Mouse (Mus musculus) erythroblast, embryonic 14.5 days (primary cell): Measurements from ENCODE around the gene Ddx19b. TPM values are rescaled to one million over a fixed set of nuclear protein-coding genes. Genes with fewer than 3 reads are reported as not detected.
"Not testable (repeated sequence)": the region's sequence is repeated elsewhere in the genome, so short reads cannot be mapped to it uniquely, and the experiment has no call there.

ENCODE experiments used
- H3K27me3 ChIP-seq: 2 replicates; pipeline ENCODE4 v1.6.1; 2012; ENCODE audit warnings: inconsistent platforms; ENCODE audit not compliant: control insufficient read depth
- H3K36me3 ChIP-seq: 2 replicates; pipeline ENCODE4 v1.6.1; 2012; ENCODE audit warnings: mild to moderate bottlenecking, inconsistent platforms; ENCODE audit not compliant: control insufficient read depth
- H3K4me1 ChIP-seq: 2 replicates; pipeline ENCODE4 v1.6.1; 2012; ENCODE audit warnings: inconsistent platforms; ENCODE audit not compliant: control insufficient read depth
- H3K4me3 ChIP-seq: replicated peaks from 2 replicates; pipeline ENCODE3; 2012; ENCODE audit warnings: moderate library complexity, mild to moderate bottlenecking, inconsistent platforms
- H3K9me3 ChIP-seq: 2 replicates; pipeline ENCODE4 v1.6.1; 2012; ENCODE audit warnings: low read length, inconsistent platforms, mixed read lengths; ENCODE audit not compliant: control insufficient read depth
- GATA1 ChIP-seq: IDR thresholded peaks from 2 replicates; pipeline ENCODE4 v1.6.1; 2012; ENCODE audit warnings: low read length, inconsistent platforms, mixed read lengths
- TAL1 ChIP-seq: IDR thresholded peaks from 3 replicates; pipeline ENCODE4 v1.6.1; 2012; ENCODE audit warnings: low read length, inconsistent platforms, mixed read lengths
- polyA plus RNA-seq: library from polyadenylated mRNA; stranded (reverse); fragments of >175 nt; gene quantifications from 2 replicates; pipeline ENCODE4 v1.2.3, GENCODE M21; 2012

Gene Ddx19b
- polyA plus RNA-seq, 1 experiment = 0.20 TPM

DNA sequence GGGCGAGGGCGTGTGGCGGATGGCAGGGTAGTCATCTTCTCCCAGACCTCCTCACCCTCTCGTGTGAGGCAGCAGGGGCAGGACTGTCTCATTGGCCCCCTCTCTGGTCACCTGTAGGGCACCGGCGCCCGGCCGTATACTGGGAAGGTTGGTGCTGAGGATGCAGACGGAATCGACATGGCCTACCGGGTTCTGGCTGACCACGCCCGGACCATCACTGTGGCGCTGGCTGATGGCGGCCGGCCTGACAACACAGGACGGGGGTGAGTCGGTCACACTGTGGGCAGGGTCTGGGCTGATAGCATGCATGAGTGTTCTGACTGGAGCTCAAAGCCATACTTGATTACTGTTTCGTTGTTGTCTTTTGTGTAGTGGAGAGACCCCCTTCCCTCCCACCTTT lies 11.0 kb upstream of the Ddx19b start:
- no peak for TF ChIP-seq GATA1
- TF ChIP-seq TAL1 = no peak
- peaks cover 5% of the 10 kb centered on the region; the same call in 1 of the 2 replicates for H3K4me1 ChIP-seq
- H3K9me3 ChIP-seq = no peaks in the 10 kb centered on the region
- peaks cover 100% of the 10 kb centered on the region for H3K36me3 ChIP-seq
- H3K4me3 ChIP-seq = no peak overlapping the region
- no peaks in the 10 kb centered on the region; the same call in 1 of the 2 replicates for H3K27me3 ChIP-seq

DNA sequence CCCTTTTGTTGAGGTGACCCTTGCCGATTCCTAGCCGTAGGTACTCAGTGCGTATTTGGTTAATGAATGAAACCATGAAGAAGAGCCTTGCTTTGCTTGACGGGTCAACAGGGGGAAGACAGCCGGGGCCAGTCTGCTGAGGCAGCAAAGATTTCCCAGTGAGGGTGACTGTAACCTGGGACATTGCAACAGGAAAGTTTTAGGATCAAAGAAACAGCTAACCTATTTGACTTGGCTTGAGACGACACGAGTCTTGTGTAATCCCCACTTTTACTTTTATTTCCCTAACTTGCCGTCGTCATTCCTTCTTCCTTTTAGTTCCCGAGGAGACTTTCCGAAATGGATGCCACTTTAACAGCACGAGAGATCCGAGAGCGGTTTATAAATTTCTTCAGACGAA lies 5.0 kb upstream of the Ddx19b start:
- Histone ChIP-seq H3K27me3 (peaks cover 1% of the 10 kb centered on the region), H3K4me3 (peak overlapping the region; percentile 10), H3K36me3 (peaks cover 72% of the 10 kb centered on the region), H3K9me3 (no peaks in the 10 kb centered on the region; the same call in 1 of the 2 replicates), H3K4me1 (peaks cover 37% of the 10 kb centered on the region)
- TF ChIP-seq TAL1 = no peak
- no peak for TF ChIP-seq GATA1

DNA sequence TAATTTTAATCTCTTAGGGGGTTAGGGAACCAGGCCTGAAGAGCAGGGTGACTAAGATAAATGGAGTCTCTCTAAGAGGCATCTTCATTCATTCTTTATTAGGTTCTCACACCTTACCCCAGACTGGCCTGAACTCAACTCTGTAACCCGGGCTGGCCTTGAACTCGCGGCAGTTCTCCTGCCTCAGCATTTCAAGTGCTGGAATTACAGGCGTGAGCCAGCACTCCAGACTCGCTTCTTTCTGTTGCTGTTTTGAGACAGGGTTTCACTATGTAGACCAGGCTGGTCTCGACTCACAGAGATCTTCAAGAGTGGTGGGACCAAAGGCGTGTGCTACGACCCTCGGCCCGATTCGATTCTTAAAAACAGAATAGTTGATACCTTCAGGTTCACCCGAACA lies 2.7 kb upstream of the Ddx19b start:
- no peak for TF ChIP-seq GATA1
- no peak for TF ChIP-seq TAL1
- peaks cover 49% of the 10 kb centered on the region for H3K36me3 ChIP-seq
- H3K27me3 ChIP-seq = peaks cover 3% of the 10 kb centered on the region
- peak overlapping the region; percentile 97 for H3K4me3 ChIP-seq
- H3K9me3 ChIP-seq = no peaks in the 10 kb centered on the region; the same call in 1 of the 2 replicates
- H3K4me1 ChIP-seq = peaks cover 49% of the 10 kb centered on the region

DNA sequence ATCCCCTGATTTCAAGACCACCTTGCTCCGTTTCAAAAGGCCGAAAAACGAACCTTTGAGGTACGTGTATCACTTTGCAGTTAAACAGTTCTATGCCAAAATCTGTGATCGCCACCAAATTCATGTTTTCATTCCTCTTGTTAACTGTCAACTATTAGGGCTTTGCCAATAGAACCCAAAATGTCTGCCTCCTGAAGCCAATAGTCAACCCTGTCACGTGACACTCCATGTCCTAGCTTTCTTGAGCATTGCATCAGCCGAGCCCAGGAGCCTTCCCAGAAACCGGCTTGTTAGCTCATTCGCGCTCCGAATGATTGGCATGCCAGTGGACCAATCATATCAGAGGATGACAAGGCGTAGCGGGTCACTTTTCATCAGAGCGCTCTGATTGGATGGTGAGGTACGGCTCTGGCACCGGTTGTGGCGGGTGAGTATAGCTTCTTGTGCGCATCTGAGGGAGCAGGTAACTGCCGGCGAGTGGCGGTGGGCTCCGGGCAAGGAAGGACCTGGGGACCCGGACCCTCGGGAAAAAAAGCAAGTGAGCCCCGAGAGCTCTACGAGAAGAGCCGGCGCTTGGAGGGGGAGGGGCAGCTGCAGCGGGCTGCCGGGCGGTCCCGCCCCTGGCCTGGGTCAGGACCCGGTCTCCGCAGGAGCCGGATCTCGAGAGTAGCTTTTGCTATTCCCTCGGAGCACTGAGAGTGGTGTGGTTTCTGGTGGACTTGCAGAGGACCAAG lies 2.1 kb upstream of the Ddx19b start:
- Histone ChIP-seq H3K27me3 (peaks cover 3% of the 10 kb centered on the region), H3K9me3 (no peaks in the 10 kb centered on the region; the same call in 1 of the 2 replicates), H3K4me3 (peak overlapping the region; percentile 97), H3K36me3 (peaks cover 43% of the 10 kb centered on the region), H3K4me1 (peaks cover 49% of the 10 kb centered on the region)
- TF ChIP-seq TAL1 = no peak
- TF ChIP-seq GATA1 = no peak

GRCm38 (mm10) chr8:111032916-111033315 lies 1.4 kb upstream of the Ddx19b start, which contains the start of gene Aars:
Aars (plus strand) TSS chr8:111033144.
- TF ChIP-seq GATA1 = no peak
- H3K36me3 ChIP-seq = peaks cover 35% of the 10 kb centered on the region
- peaks cover 54% of the 10 kb centered on the region for H3K4me1 ChIP-seq
- peaks cover 3% of the 10 kb centered on the region for H3K27me3 ChIP-seq
- H3K4me3 ChIP-seq = peak within 1 kb of the TSS; percentile 97
- no peaks in the 10 kb centered on the region; the same call in 1 of the 2 replicates for H3K9me3 ChIP-seq

DNA sequence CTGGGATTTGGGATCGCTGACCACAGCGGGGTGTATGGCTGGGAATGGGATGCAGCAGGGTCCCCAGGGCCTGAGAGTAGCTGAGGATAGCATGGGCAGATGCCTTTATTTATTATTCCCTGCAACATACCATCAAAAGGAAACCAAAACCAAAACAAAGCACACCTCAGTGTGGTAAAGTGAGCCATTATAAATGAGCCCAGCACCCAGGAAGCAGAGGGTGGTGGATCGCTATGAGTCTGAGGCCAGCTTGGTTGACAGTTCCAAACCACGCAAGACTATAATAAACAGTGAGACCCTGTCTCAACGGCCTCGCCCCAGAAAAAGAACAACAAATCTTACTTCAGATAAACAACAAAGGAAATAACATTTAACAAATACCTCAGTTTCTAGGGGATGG lies 1.5 kb downstream of the Ddx19b start:
- H3K4me1 ChIP-seq = peaks cover 44% of the 10 kb centered on the region
- no peak for TF ChIP-seq TAL1
- TF ChIP-seq GATA1 = no peak
- H3K4me3 ChIP-seq = peak overlapping the region; percentile 51
- H3K27me3 ChIP-seq = peaks cover 3% of the 10 kb centered on the region
- no peaks in the 10 kb centered on the region; the same call in 1 of the 2 replicates for H3K9me3 ChIP-seq
- H3K36me3 ChIP-seq = peaks cover 7% of the 10 kb centered on the region

- Histone ChIP-seq H3K9me3 (no peaks in the 10 kb centered on the region; the same call in 1 of the 2 replicates), H3K36me3 (peaks cover 4% of the 10 kb centered on the region), H3K4me1 (peaks cover 40% of the 10 kb centered on the region), H3K27me3 (peaks cover 3% of the 10 kb centered on the region), H3K4me3 (peak overlapping the region; percentile 51)
- TF ChIP-seq TAL1 = no peak
Measured at GRCm38 (mm10) chr8:111029589-111029988, 2.0 kb downstream of the Ddx19b start.

GRCm38 (mm10) chr8:111027391-111027937 lies 4.1 kb downstream of the Ddx19b start:
- Histone ChIP-seq H3K27me3 (peaks cover 3% of the 10 kb centered on the region), H3K36me3 (no peaks in the 10 kb centered on the region), H3K4me1 (peaks cover 32% of the 10 kb centered on the region), H3K4me3 (peak overlapping the region; percentile 72), H3K9me3 (no peaks in the 10 kb centered on the region)
- TF ChIP-seq GATA1 (no peak), TAL1 (no peak)

- peaks cover 32% of the 10 kb centered on the region for H3K4me1 ChIP-seq
- H3K36me3 ChIP-seq, H3K4me3 ChIP-seq, H3K27me3 ChIP-seq, H3K9me3 ChIP-seq: not testable (repeated sequence)
Measured at GRCm38 (mm10) chr8:111026609-111027008, 4.9 kb downstream of the Ddx19b start.

DNA sequence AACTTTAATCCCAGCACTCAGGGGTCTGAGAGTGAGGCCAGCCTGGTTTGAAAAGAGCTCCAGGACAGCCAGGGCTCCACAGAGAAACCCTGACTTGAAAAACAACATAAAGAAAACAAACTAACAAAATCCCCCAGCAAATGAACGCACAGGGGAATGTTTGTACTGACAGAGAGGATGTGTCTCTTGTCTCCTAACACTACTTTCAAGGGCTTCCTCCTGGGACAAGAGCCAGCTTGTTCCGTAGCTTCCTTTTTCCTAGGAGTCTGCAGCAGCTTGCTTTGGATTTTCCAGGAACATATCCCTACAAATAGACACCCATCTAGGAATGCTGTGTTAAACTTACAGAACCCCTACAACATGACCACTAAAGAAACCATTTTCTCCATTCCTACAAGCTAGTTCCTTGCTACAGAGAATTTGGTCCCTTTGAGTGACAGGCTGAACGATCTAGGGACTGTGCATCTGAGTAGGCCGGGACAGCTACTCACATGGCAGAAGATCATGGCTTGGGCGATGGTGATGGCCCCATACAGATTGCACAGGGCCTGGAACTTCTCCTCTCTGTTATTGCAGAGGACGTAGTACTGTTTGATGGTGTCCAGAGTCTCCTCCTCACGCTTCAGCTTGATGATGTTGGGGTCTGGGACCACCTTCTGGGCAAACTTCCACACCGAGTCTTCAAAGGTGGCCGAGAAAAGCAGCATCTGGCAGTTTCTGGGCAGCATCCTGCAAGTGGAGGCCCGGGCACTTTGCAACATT lies 21.1 kb downstream of the Ddx19b start:
- not testable (repeated sequence) for H3K27me3 ChIP-seq, H3K4me1 ChIP-seq, H3K4me3 ChIP-seq, H3K9me3 ChIP-seq
- peaks cover 44% of the 10 kb centered on the region for H3K36me3 ChIP-seq
